Mouse (Mus musculus) embryonic fibroblast, embryonic 13.5 days (primary cell): ENCODE data around the gene Msmp.
A peak's percentile ranks its signal among the peaks of the same experiment; 100 is the strongest.

Source experiments
- CTCF ChIP-seq: IDR thresholded peaks from 2 replicates; pipeline ENCODE4 v1.5.1; 2011; ENCODE audit warnings: mild to moderate bottlenecking, control low read depth, low read length, moderate library complexity, borderline replicate concordance; ENCODE audit not compliant: insufficient read depth
- POLR2A ChIP-seq: IDR thresholded peaks from 2 replicates; pipeline ENCODE4 v1.6.1; 2011; ENCODE audit warnings: low read depth, mild to moderate bottlenecking, control low read depth, low read length, moderate library complexity

DNA sequence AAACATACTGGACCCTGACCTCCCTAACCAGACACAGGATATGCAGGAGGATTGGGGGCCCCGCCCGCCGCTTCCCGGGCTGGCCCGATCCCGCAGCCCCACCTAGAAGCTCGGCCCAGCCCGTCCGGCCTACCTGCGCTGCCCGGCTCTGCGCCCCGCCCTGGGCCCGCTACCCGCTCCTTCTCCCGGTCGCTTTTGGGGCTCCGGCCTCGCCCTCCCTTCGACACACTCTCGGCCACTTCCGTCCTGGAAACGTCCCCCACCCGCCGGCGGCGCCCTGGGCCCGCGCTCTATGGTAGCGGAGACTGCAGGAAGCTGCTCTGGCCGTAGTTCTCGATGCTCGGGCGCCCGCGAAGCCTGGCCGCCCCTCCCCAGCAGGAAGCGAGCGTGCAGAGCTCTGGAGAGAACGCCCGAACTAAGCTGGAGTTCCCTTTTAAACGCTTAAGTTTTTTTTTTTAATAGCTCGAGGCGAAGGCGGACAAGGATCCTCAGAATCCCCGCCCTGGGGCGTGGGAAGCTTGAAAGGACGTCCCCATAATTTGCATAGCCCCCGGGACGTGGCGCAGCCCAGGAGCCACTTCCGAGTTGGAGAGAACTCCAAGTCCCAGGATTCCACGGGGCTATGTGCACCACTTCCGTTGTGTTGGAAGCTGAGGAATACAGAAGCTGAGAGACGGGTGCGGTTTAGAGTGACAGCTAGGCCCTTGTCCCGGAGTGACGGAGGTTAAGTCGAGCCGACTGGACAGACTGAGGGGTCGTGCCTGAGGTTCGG, 22.1 kb downstream of the Msmp start, which contains the start of the genes Creb3 and Tln1:
- TF ChIP-seq CTCF (no peak), POLR2A (peak; percentile 75)
